Mouse (Mus musculus) adipose tissue, adult 10 weeks (tissue): ENCODE results near the gene Cdv3. TPM values are rescaled to one million over a fixed set of nuclear protein-coding genes. Genes with fewer than 3 reads are reported as not detected.

Experiments
- polyA plus RNA-seq: library from polyadenylated mRNA; stranded (reverse); fragments of 350-450 nt; fragmentation: Illumina TruSeq; extraction: RNeasy Lipid Tissue Mini Kit (QIAGEN cat#74804); gene quantifications from one replicate; pipeline ENCODE4 v1.2.3, GENCODE M21; 2014; ENCODE audit warnings: low read depth, low replicate concordance

The Cdv3 gene
- 58.5 TPM for polyA plus RNA-seq

DNA sequence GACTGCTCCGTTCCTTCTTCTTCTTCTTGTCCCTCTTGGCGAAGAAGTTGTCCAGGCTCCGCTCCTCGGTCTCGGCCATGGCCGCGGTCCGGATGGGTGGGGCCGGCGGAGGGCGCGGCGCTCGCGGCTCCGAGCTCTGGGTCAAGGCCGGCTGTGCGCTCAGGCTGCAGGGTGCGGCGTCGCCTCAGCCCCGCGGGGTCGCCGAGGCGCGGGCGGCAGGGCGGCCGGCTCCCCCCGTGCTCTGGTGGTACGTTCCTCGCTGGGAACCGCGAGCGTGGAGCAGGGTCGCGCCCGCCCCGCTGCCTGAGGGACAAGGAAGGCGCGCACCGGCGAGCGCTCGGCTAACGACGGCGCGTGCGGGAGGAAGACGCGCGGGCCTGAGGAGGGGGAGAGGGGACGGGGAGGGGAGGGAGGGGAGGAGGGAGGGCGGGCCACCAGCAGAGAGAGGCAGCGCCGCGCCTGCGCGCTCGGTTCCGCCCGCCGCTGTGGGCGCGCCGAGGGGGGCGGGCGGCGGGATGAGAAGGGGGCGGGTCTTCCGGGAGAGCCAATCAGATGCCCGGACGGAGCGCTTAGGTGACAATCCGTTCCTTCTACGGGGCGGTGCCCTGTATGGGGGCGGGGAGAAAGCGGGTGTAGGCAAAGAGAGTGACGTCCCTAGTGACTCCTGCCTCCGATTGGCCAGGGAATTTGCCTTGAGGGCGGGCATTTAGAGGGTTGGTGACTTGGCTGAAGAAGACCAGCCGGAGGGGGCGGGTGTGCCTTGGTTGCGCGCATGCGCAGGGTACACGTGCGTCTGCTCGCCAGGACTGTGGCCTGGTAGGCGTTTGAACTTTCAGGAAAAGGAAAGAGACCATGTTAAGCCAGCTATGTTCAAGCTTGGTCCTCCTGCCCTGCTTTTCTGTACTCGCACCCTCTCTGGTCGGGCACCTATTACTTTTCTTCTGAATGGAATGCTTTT lies at the start of gene Cdv3:
Cdv3 (minus strand) TSS at position 551 of the 958 bp plus-strand sequence.

GRCm38 (mm10) chr9:103304927-103305326 lies 60.7 kb downstream of the Cdv3 start, which contains the start of the genes 1300017J02Rik and Topbp1:
1300017J02Rik (minus strand) TSS chr9:103305082.
Topbp1 (plus strand) TSS chr9:103305215.

Other genes starting within 250 kb of the Cdv3 start
- 41.0 TPM for gene Srprb, start 163.7 kb downstream of the Cdv3 start, polyA plus RNA-seq
- gene Gm20425, start 135.5 kb downstream of the Cdv3 start, polyA plus RNA-seq, result not detected
- 1,533 TPM for gene Trf, start 135.4 kb downstream of the Cdv3 start, polyA plus RNA-seq
- 1.5 TPM for gene 1300017J02Rik, start 60.8 kb downstream of the Cdv3 start, polyA plus RNA-seq
- gene Topbp1, start 60.6 kb downstream of the Cdv3 start, polyA plus RNA-seq, result 17.2 TPM
- gene Bfsp2, start 114.6 kb upstream of the Cdv3 start, polyA plus RNA-seq, result not detected